Mouse (Mus musculus) lung, postnatal 0 days (tissue): ENCODE results near the gene Gm20388. TPM values are rescaled to one million over a fixed set of nuclear protein-coding genes. Genes with fewer than 3 reads are reported as not detected.
A peak's percentile ranks its signal among the peaks of the same experiment; 100 is the strongest.

Source experiments
- ATAC-seq: fragments of 200-750 bp; cut with Nextera tagmentation; 2 replicates; pipeline ENCODE4 v1.8.0; 2017; ENCODE audit warnings: moderate library complexity
- DNase-seq: peaks from one replicate; pipeline ENCODE4 v3.0.0-alpha.2; 2016; ENCODE audit warnings: low spot score
- H3K27ac ChIP-seq: fragments of 300-500 bp; sonication (generic); 2 replicates; pipeline ENCODE4 v1.5.1; 2014; ENCODE audit warnings: antibody characterized with exemption, mild to moderate bottlenecking, low read length, mixed read lengths
- H3K27me3 ChIP-seq: fragments of 300-500 bp; sonication (generic); replicated peaks from 2 replicates; pipeline ENCODE4 v1.6.1; 2014; ENCODE audit warnings: low read length, mixed read lengths; ENCODE audit not compliant: insufficient read depth
- H3K36me3 ChIP-seq: fragments of 300-500 bp; sonication (generic); 2 replicates; pipeline ENCODE4 v1.6.1; 2014; ENCODE audit warnings: low read length, mixed read lengths; ENCODE audit not compliant: insufficient read depth
- H3K4me1 ChIP-seq: fragments of 300-500 bp; sonication (generic); 2 replicates; pipeline ENCODE4 v1.6.1; 2014; ENCODE audit warnings: antibody characterized with exemption, low read depth, low read length, mixed read lengths; ENCODE audit not compliant: insufficient read depth
- H3K4me2 ChIP-seq: fragments of 300-500 bp; sonication (generic); replicated peaks from 2 replicates; pipeline ENCODE4 v1.6.1; 2014; ENCODE audit warnings: low read depth, mild to moderate bottlenecking, low read length, moderate library complexity, mixed read lengths
- H3K4me3 ChIP-seq: fragments of 300-500 bp; sonication (generic); 2 replicates; pipeline ENCODE4 v1.5.1; 2014; ENCODE audit warnings: low read depth, low read length
- H3K9ac ChIP-seq: fragments of 300-500 bp; sonication (generic); replicated peaks from 2 replicates; pipeline ENCODE4 v1.6.1; 2014; ENCODE audit warnings: low read depth, mild to moderate bottlenecking
- H3K9me3 ChIP-seq: fragments of 300-500 bp; sonication (generic); 2 replicates; pipeline ENCODE4 v1.6.1; 2016; ENCODE audit warnings: low read length, mixed read lengths
- CTCF ChIP-seq: IDR thresholded peaks from 2 replicates; pipeline ENCODE4 v1.5.1; 2016; ENCODE audit warnings: antibody characterized with exemption, mild to moderate bottlenecking
- EP300 ChIP-seq: IDR thresholded peaks from 2 replicates; pipeline ENCODE4 v1.6.1; 2016; ENCODE audit warnings: antibody characterized with exemption, mild to moderate bottlenecking, control low read depth
- WGBS: fragments of 180-500 bp; shearing (Covaris S2); extraction: QIAGEN DNeasy Blood & Tissue Kit; methylation state at CpG from one replicate; pipeline ENCODE4 v1.1.7; 2014; 5-methylcytosine and 5-hydroxymethylcytosine counted together
- polyA plus RNA-seq: library from polyadenylated mRNA; unstranded; fragments of >200 nt; fragmentation: Nextera tagmentation; extraction: Ambion mirVana; gene quantifications from 2 replicates; pipeline ENCODE4 v1.2.1, GENCODE M21; 2015

The Gm20388 gene
- polyA plus RNA-seq, 1 experiment from 2014 or later = not detected

DNA sequence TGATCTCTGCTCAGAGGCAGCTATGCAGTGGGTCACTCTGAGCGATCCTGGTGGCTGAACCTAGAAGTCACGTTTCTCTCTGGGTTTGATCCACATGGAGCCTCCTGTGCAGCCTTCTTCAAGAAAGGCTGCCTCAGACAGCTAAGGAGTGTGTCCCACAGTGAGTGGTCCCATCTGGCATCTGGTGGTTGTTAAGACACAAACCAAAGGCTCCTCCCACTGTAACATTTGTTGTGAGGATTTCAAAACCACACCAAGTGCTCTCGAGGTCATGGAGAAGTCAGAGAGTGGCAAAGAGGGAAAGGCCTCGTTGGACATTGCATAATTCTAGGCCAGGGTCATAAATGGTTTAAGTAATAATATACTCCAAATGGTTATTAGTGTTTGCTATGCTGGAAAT is 4340.1 kb downstream of the Gm20388 start:
- Histone ChIP-seq H3K4me1 (peaks cover 16% of the 10 kb centered on the region; the same call in 1 of the 2 replicates), H3K4me3 (no peak overlapping the region), H3K9ac (no peak overlapping the region), H3K36me3 (no peaks in the 10 kb centered on the region), H3K27ac (peak overlapping the region; percentile 60), H3K4me2 (peak overlapping the region; percentile 22; the same call in 1 of the 2 replicates), H3K27me3 (no peaks in the 10 kb centered on the region), H3K9me3 (no peaks in the 10 kb centered on the region)
- 28% methylated on average over 4 of the region's 4 CpGs for WGBS
- ATAC-seq (peak; percentile 84), DNase-seq (peak; percentile 97)
- TF ChIP-seq EP300 = peak; percentile 93
- TF ChIP-seq CTCF = peak; percentile 28; the same call in 1 of the 2 replicates

DNA sequence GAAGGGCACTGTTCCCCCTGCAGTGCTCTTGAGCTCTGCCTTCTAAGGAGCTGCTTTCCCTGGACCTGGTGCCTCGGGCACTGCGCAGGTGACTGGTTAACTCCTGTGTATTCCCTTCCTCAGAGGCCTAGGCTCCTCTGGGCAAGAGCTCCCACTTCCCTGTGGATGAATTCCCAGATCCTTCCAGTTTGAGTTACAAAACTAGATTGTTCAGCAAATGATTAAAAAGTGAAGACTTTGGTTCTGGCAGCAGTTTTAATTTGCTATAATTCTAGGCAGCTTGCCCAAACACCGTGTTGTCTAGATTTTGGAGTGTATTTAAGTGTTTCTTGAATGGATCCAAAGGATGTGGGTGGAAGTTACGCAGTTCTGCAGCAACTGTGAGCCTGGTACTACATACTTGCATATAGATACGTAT is 4341.9 kb downstream of the Gm20388 start:
- DNase-seq (peak; percentile 87), ATAC-seq (peak; percentile 43; the same call in 1 of the 2 replicates)
- Histone ChIP-seq H3K9ac (no peak overlapping the region), H3K4me2 (no peak overlapping the region), H3K9me3 (no peaks in the 10 kb centered on the region), H3K36me3 (no peaks in the 10 kb centered on the region), H3K27ac (peak overlapping the region; percentile 73), H3K27me3 (no peaks in the 10 kb centered on the region), H3K4me3 (no peak overlapping the region), H3K4me1 (peaks cover 30% of the 10 kb centered on the region)
- TF ChIP-seq EP300 (peak; percentile 58), CTCF (no peak)
- WGBS = 44% methylated on average over 5 of the region's 5 CpGs

GRCm38 (mm10) chr8:124253939-124254338 is 4343.3 kb downstream of the Gm20388 start:
- TF ChIP-seq EP300 (no peak), CTCF (no peak)
- ATAC-seq (no peak), DNase-seq (no peak)
- no peaks in the 10 kb centered on the region for H3K27me3 ChIP-seq
- no peak overlapping the region for H3K4me3 ChIP-seq
- WGBS = 76% methylated on average over 6 of the region's 6 CpGs
- peaks cover 34% of the 10 kb centered on the region for H3K4me1 ChIP-seq
- H3K9ac ChIP-seq = no peak overlapping the region
- H3K27ac ChIP-seq = no peak overlapping the region
- no peaks in the 10 kb centered on the region for H3K36me3 ChIP-seq
- no peaks in the 10 kb centered on the region for H3K9me3 ChIP-seq
- H3K4me2 ChIP-seq = no peak overlapping the region

DNA sequence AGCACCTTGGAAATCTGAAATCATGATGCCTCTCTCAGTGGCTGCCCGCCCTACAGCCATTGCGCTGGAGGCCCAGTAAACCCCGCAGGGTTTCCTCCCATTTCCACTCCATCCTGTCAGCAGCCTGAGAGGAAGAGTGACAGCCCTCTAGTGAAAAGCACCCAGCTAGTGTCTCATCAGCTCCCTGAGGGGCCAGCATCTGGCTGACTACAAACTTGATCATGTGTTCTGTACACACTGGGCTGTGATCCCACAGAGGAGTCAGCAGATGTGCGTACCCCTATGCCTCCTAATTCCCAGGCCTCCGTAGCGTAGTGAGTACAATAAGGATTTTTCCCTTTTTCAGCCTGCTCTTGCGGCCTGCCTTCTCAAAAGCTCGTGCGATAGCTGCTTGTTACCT is 4346.2 kb downstream of the Gm20388 start:
- DNase-seq (peak; percentile 50), ATAC-seq (peak; percentile 46)
- Histone ChIP-seq H3K4me3 (no peak overlapping the region), H3K27me3 (no peaks in the 10 kb centered on the region), H3K27ac (peak overlapping the region; percentile 57), H3K9me3 (no peaks in the 10 kb centered on the region), H3K36me3 (no peaks in the 10 kb centered on the region), H3K4me2 (no peak overlapping the region), H3K9ac (no peak overlapping the region), H3K4me1 (peaks cover 35% of the 10 kb centered on the region)
- 59% methylated on average over 9 of the region's 9 CpGs for WGBS
- TF ChIP-seq EP300 = no peak
- no peak for TF ChIP-seq CTCF

GRCm38 (mm10) chr8:124257363-124257762 is 4346.7 kb downstream of the Gm20388 start:
- peak overlapping the region; percentile 57 for H3K27ac ChIP-seq

DNA sequence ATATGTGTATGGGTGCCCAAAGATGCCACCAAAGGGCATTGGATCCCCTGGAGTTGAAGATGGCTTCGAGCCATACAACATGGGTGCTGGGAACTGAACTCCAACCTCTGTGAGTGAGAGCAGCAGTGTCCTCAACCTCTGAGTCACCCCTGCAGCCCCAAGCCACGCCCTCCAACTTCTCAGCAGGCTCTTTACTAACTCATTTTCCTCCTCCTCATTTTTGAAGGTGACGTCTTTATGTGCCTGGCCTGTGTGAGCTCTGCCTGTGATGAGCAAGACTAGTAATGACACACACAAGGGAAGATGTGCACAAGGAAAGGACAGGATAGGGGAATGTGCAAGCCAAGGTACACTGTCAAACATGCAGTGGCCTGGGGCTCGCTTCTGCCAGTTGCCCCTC is 4348.5 kb downstream of the Gm20388 start:
- WGBS = 80% methylated on average over 4 of the region's 4 CpGs
- no peak for TF ChIP-seq CTCF
- no peak for TF ChIP-seq EP300
- H3K4me2 ChIP-seq = no peak overlapping the region

More at GRCm38 (mm10) chr8:124257363-124257762, 4346.7 kb downstream of the Gm20388 start:
- 25% methylated on average over 10 of the region's 10 CpGs for WGBS
- Histone ChIP-seq H3K4me2 (no peak overlapping the region), H3K36me3 (no peaks in the 10 kb centered on the region), H3K4me3 (no peak overlapping the region), H3K4me1 (peaks cover 30% of the 10 kb centered on the region), H3K27me3 (no peaks in the 10 kb centered on the region), H3K9me3 (no peaks in the 10 kb centered on the region), H3K9ac (no peak overlapping the region)
- TF ChIP-seq EP300 = no peak
- TF ChIP-seq CTCF = no peak
- DNase-seq = peak; percentile 90
- peak; percentile 68 for ATAC-seq

GRCm38 (mm10) chr8:124259925-124260324 is 4349.3 kb downstream of the Gm20388 start:
- ATAC-seq = no peak
- no peak overlapping the region for H3K4me3 ChIP-seq
- H3K27me3 ChIP-seq = no peaks in the 10 kb centered on the region
- no peak overlapping the region for H3K9ac ChIP-seq
- peaks cover 32% of the 10 kb centered on the region for H3K4me1 ChIP-seq
- no peak overlapping the region for H3K4me2 ChIP-seq
- no peak for TF ChIP-seq CTCF
- no peak for TF ChIP-seq EP300
- no peaks in the 10 kb centered on the region for H3K9me3 ChIP-seq
- H3K27ac ChIP-seq = no peak overlapping the region
- 86% methylated on average over 7 of the region's 7 CpGs for WGBS
- no peaks in the 10 kb centered on the region for H3K36me3 ChIP-seq
- no peak for DNase-seq

More for the DNA sequence above, 4348.5 kb downstream of the Gm20388 start:
- no peak overlapping the region for H3K27ac ChIP-seq
- H3K9me3 ChIP-seq = no peaks in the 10 kb centered on the region
- ATAC-seq (no peak), DNase-seq (no peak)
- no peaks in the 10 kb centered on the region for H3K27me3 ChIP-seq
- no peak overlapping the region for H3K4me3 ChIP-seq
- H3K4me1 ChIP-seq = peaks cover 28% of the 10 kb centered on the region
- no peak overlapping the region for H3K9ac ChIP-seq
- H3K36me3 ChIP-seq = no peaks in the 10 kb centered on the region
